Mouse (Mus musculus) E14TG2a.4 (cell line): ENCODE results near the gene Rab23.

Experiments used
- H3K27me3 ChIP-seq: 2 replicates; pipeline ENCODE4 v1.6.1; 2014; ENCODE audit warnings: low read length, control low read depth; ENCODE audit not compliant: insufficient read depth
- H3K36me3 ChIP-seq: 2 replicates; pipeline ENCODE4 v1.6.1; 2014; ENCODE audit warnings: low read length, control low read depth; ENCODE audit not compliant: insufficient read depth
- H3K4me1 ChIP-seq: replicated peaks from 2 replicates; pipeline ENCODE4 v1.6.1; 2014; ENCODE audit warnings: low read depth, low read length, control low read depth
- H3K4me3 ChIP-seq: replicated peaks from 2 replicates; pipeline ENCODE4 v1.5.1; 2014; ENCODE audit warnings: mild to moderate bottlenecking, low read length
- H3K9me3 ChIP-seq: 2 replicates; pipeline ENCODE4 v1.6.1; 2014; ENCODE audit warnings: low read length, control low read depth
- CTCF ChIP-seq: conservative IDR thresholded peaks from 2 replicates; pipeline ENCODE4 v1.5.1; 2014; ENCODE audit warnings: low read length
- NANOG ChIP-seq: IDR thresholded peaks from 2 replicates; pipeline ENCODE4 v1.6.1; 2014; ENCODE audit warnings: borderline replicate concordance, low read length, mixed read lengths
- POU5F1 ChIP-seq: IDR thresholded peaks from 2 replicates; pipeline ENCODE4 v1.6.1; 2014; ENCODE audit warnings: low read length, borderline replicate concordance

The Rab23 gene

GRCm38 (mm10) chr1:33766520-33767508 is 47.1 kb downstream of the Rab23 start:
- Histone ChIP-seq H3K36me3 (peaks cover 83% of the 10 kb centered on the region), H3K4me1 (peaks cover 9% of the 10 kb centered on the region), H3K4me3 (no peak overlapping the region), H3K9me3 (no peaks in the 10 kb centered on the region), H3K27me3 (no peaks in the 10 kb centered on the region)
- TF ChIP-seq NANOG, result no peak
- no peak for TF ChIP-seq POU5F1
- TF ChIP-seq CTCF, result no peak

GRCm38 (mm10) chr1:33768091-33768787 is 48.6 kb downstream of the Rab23 start:
- TF ChIP-seq CTCF (no peak), POU5F1 (no peak), NANOG (no peak)
- H3K27me3 ChIP-seq, result no peaks in the 10 kb centered on the region
- H3K4me3 ChIP-seq, result no peak overlapping the region
- peaks cover 9% of the 10 kb centered on the region for H3K4me1 ChIP-seq
- H3K9me3 ChIP-seq, result no peaks in the 10 kb centered on the region
- H3K36me3 ChIP-seq, result peaks cover 84% of the 10 kb centered on the region

GRCm38 (mm10) chr1:33768827-33769226 is 49.1 kb downstream of the Rab23 start:
- Histone ChIP-seq H3K27me3 (no peaks in the 10 kb centered on the region), H3K9me3 (no peaks in the 10 kb centered on the region), H3K4me3 (no peak overlapping the region), H3K4me1 (peaks cover 9% of the 10 kb centered on the region), H3K36me3 (peaks cover 84% of the 10 kb centered on the region)
- TF ChIP-seq CTCF (no peak), NANOG (no peak), POU5F1 (no peak)

GRCm38 (mm10) chr1:33771621-33772020 is 51.9 kb downstream of the Rab23 start:
- no peak overlapping the region for H3K4me3 ChIP-seq
- TF ChIP-seq NANOG (no peak), CTCF (no peak), POU5F1 (no peak)
- no peaks in the 10 kb centered on the region for H3K9me3 ChIP-seq
- no peaks in the 10 kb centered on the region for H3K27me3 ChIP-seq
- H3K36me3 ChIP-seq, result peaks cover 85% of the 10 kb centered on the region
- peaks cover 7% of the 10 kb centered on the region for H3K4me1 ChIP-seq

- TF ChIP-seq CTCF (no peak), POU5F1 (no peak), NANOG (no peak)
- H3K36me3 ChIP-seq, result peaks cover 85% of the 10 kb centered on the region
- H3K4me3 ChIP-seq, result no peak overlapping the region
These were observed 52.4 kb downstream of the Rab23 start for GRCm38 (mm10) chr1:33772106-33772505.

GRCm38 (mm10) chr1:33776175-33776611 is 56.5 kb downstream of the Rab23 start:
- Histone ChIP-seq H3K27me3 (no peaks in the 10 kb centered on the region), H3K4me1 (no peaks in the 10 kb centered on the region), H3K9me3 (no peaks in the 10 kb centered on the region), H3K4me3 (no peak overlapping the region), H3K36me3 (peaks cover 71% of the 10 kb centered on the region)
- no peak for TF ChIP-seq POU5F1

More at GRCm38 (mm10) chr1:33772106-33772505, 52.4 kb downstream of the Rab23 start:
- H3K9me3 ChIP-seq, result no peaks in the 10 kb centered on the region
- peaks cover 2% of the 10 kb centered on the region for H3K4me1 ChIP-seq
- H3K27me3 ChIP-seq, result no peaks in the 10 kb centered on the region

- H3K4me1 ChIP-seq, result peaks cover 12% of the 10 kb centered on the region; the same call in 1 of the 2 replicates
- TF ChIP-seq CTCF (no peak), POU5F1 (no peak)
These were observed 64.9 kb downstream of the Rab23 start for GRCm38 (mm10) chr1:33784561-33784960.

GRCm38 (mm10) chr1:33788072-33788471 is 68.4 kb downstream of the Rab23 start:
- H3K4me1 ChIP-seq, result peaks cover 24% of the 10 kb centered on the region
- H3K4me3 ChIP-seq, result no peak overlapping the region
- peaks cover 24% of the 10 kb centered on the region for H3K36me3 ChIP-seq
- no peaks in the 10 kb centered on the region for H3K9me3 ChIP-seq
- TF ChIP-seq CTCF, result no peak
- no peak for TF ChIP-seq POU5F1
- TF ChIP-seq NANOG, result no peak
- no peaks in the 10 kb centered on the region for H3K27me3 ChIP-seq

More at GRCm38 (mm10) chr1:33784561-33784960, 64.9 kb downstream of the Rab23 start:
- Histone ChIP-seq H3K27me3 (no peaks in the 10 kb centered on the region), H3K4me3 (no peak overlapping the region), H3K9me3 (no peaks in the 10 kb centered on the region), H3K36me3 (peaks cover 37% of the 10 kb centered on the region)
